Mouse (Mus musculus) embryonic facial prominence, embryonic 10.5 days (tissue): ENCODE results near the gene Slc38a11. TPM values are rescaled to one million over a fixed set of nuclear protein-coding genes. Genes with fewer than 3 reads are reported as not detected.

Source experiments
- DNase-seq: peaks from one replicate; pipeline ENCODE4 v3.0.0-alpha.2; 2017; ENCODE audit warnings: low spot score
- H3K27ac ChIP-seq: fragments of 300-500 bp; sonication (generic); replicated peaks from 2 replicates; pipeline ENCODE4 v1.5.1; 2016; ENCODE audit warnings: mild to moderate bottlenecking
- H3K27me3 ChIP-seq: fragments of 300-500 bp; sonication (generic); replicated peaks from 2 replicates; pipeline ENCODE4 v1.6.1; 2016; ENCODE audit warnings: low read depth, mild to moderate bottlenecking; ENCODE audit not compliant: poor library complexity, severe bottlenecking
- H3K36me3 ChIP-seq: fragments of 300-500 bp; sonication (generic); replicated peaks from 2 replicates; pipeline ENCODE4 v1.6.1; 2016; ENCODE audit warnings: mild to moderate bottlenecking, moderate library complexity
- H3K4me1 ChIP-seq: fragments of 300-500 bp; sonication (generic); 2 replicates; pipeline ENCODE4 v1.6.1; 2016
- H3K4me3 ChIP-seq: fragments of 300-500 bp; sonication (generic); 2 replicates; pipeline ENCODE4 v1.5.1; 2016; ENCODE audit warnings: mild to moderate bottlenecking, moderate library complexity
- H3K9me3 ChIP-seq: fragments of 300-500 bp; sonication (generic); 2 replicates; pipeline ENCODE4 v1.6.1; 2016; ENCODE audit warnings: mild to moderate bottlenecking
- WGBS: fragments of 180-500 bp; shearing (Covaris S2); methylation state at CpG from one replicate; pipeline ENCODE4 v1.1.7; 2016; 5-methylcytosine and 5-hydroxymethylcytosine counted together
- polyA plus RNA-seq: library from polyadenylated mRNA; unstranded; fragments of >200 nt; fragmentation: Nextera tagmentation; extraction: Ambion mirVana; gene quantifications from 2 replicates; pipeline ENCODE4 v1.2.1, GENCODE M21; 2016

Slc38a11 gene
- polyA plus RNA-seq = 0.29 and 0.42 TPM in 2 replicates

GRCm38 (mm10) chr2:65363828-65364497 lies at the start of gene Slc38a11:
Gene Slc38a11, minus strand, starts transcription at chr2:65364034.
- no peak within 1 kb of the TSS; the same call in 1 of the 2 replicates for H3K27ac ChIP-seq
- no peaks in the 10 kb centered on the region for H3K36me3 ChIP-seq
- peak; percentile 50 for DNase-seq
- WGBS = 3% methylated on average over 18 of the region's 18 CpGs
- peaks cover 21% of the 10 kb centered on the region for H3K27me3 ChIP-seq
- peaks cover 6% of the 10 kb centered on the region for H3K4me1 ChIP-seq
- peak within 1 kb of the TSS; percentile 49 for H3K4me3 ChIP-seq
- H3K9me3 ChIP-seq = no peaks in the 10 kb centered on the region

- Histone ChIP-seq H3K9me3 (no peaks in the 10 kb centered on the region), H3K4me3 (no peak overlapping the region), H3K36me3 (no peaks in the 10 kb centered on the region), H3K4me1 (peaks cover 2% of the 10 kb centered on the region; the same call in 1 of the 2 replicates), H3K27me3 (no peaks in the 10 kb centered on the region), H3K27ac (no peak overlapping the region)
- no peak for DNase-seq
- WGBS = 92% methylated on average over 2 of the region's 2 CpGs
These were observed 43.3 kb upstream of the Slc38a11 start for GRCm38 (mm10) chr2:65407110-65407509.

- Histone ChIP-seq H3K9me3 (no peaks in the 10 kb centered on the region), H3K4me1 (peaks cover 2% of the 10 kb centered on the region; the same call in 1 of the 2 replicates), H3K4me3 (no peak overlapping the region), H3K27ac (no peak overlapping the region), H3K27me3 (no peaks in the 10 kb centered on the region), H3K36me3 (no peaks in the 10 kb centered on the region)
- no peak for DNase-seq
- WGBS = 90% methylated on average over 1 of the region's 1 CpGs
These were observed 41.6 kb upstream of the Slc38a11 start for GRCm38 (mm10) chr2:65405407-65405806.

GRCm38 (mm10) chr2:65402001-65402400 lies 38.2 kb upstream of the Slc38a11 start:
- H3K36me3 ChIP-seq = no peaks in the 10 kb centered on the region
- H3K27me3 ChIP-seq = no peaks in the 10 kb centered on the region
- H3K9me3 ChIP-seq = no peaks in the 10 kb centered on the region
- no peak overlapping the region for H3K4me3 ChIP-seq
- H3K27ac ChIP-seq = no peak overlapping the region
- WGBS = 84% methylated on average over 5 of the region's 5 CpGs
- peaks cover 5% of the 10 kb centered on the region; the same call in 1 of the 2 replicates for H3K4me1 ChIP-seq
- no peak for DNase-seq

GRCm38 (mm10) chr2:65399938-65400337 lies 36.1 kb upstream of the Slc38a11 start:
- no peaks in the 10 kb centered on the region for H3K36me3 ChIP-seq
- H3K4me3 ChIP-seq = no peak overlapping the region
- H3K27me3 ChIP-seq = no peaks in the 10 kb centered on the region
- peaks cover 3% of the 10 kb centered on the region; the same call in 1 of the 2 replicates for H3K4me1 ChIP-seq
- H3K27ac ChIP-seq = no peak overlapping the region
- WGBS = 89% methylated on average over 5 of the region's 5 CpGs
- DNase-seq = no peak
- H3K9me3 ChIP-seq = no peaks in the 10 kb centered on the region

GRCm38 (mm10) chr2:65396128-65396527 lies 32.3 kb upstream of the Slc38a11 start:
- 37% methylated on average over 3 of the region's 3 CpGs for WGBS
- no peaks in the 10 kb centered on the region for H3K36me3 ChIP-seq
- H3K27me3 ChIP-seq = no peaks in the 10 kb centered on the region
- H3K27ac ChIP-seq = no peak overlapping the region
- no peaks in the 10 kb centered on the region for H3K9me3 ChIP-seq
- H3K4me3 ChIP-seq = no peak overlapping the region
- H3K4me1 ChIP-seq = peaks cover 3% of the 10 kb centered on the region; the same call in 1 of the 2 replicates
- DNase-seq = no peak

GRCm38 (mm10) chr2:65393061-65393460 lies 29.2 kb upstream of the Slc38a11 start:
- no peaks in the 10 kb centered on the region for H3K9me3 ChIP-seq
- no peaks in the 10 kb centered on the region for H3K27me3 ChIP-seq
- DNase-seq = no peak
- peaks cover 3% of the 10 kb centered on the region; the same call in 1 of the 2 replicates for H3K4me1 ChIP-seq
- no peak overlapping the region for H3K27ac ChIP-seq
- 78% methylated on average over 4 of the region's 4 CpGs for WGBS
- no peaks in the 10 kb centered on the region for H3K36me3 ChIP-seq
- H3K4me3 ChIP-seq = no peak overlapping the region

GRCm38 (mm10) chr2:65391322-65391721 lies 27.5 kb upstream of the Slc38a11 start:
- 86% methylated on average over 6 of the region's 6 CpGs for WGBS
- H3K4me3 ChIP-seq = no peak overlapping the region
- no peaks in the 10 kb centered on the region for H3K9me3 ChIP-seq
- H3K36me3 ChIP-seq = no peaks in the 10 kb centered on the region
- DNase-seq = no peak
- no peaks in the 10 kb centered on the region for H3K4me1 ChIP-seq
- no peak overlapping the region for H3K27ac ChIP-seq
- H3K27me3 ChIP-seq = no peaks in the 10 kb centered on the region

GRCm38 (mm10) chr2:65384815-65385214 lies 21.0 kb upstream of the Slc38a11 start:
- Histone ChIP-seq H3K27ac (no peak overlapping the region), H3K36me3 (no peaks in the 10 kb centered on the region), H3K4me1 (peaks cover 6% of the 10 kb centered on the region), H3K4me3 (no peak overlapping the region), H3K9me3 (no peaks in the 10 kb centered on the region), H3K27me3 (no peaks in the 10 kb centered on the region)
- no peak for DNase-seq
- WGBS = 86% methylated on average over 6 of the region's 6 CpGs

GRCm38 (mm10) chr2:65382485-65382884 lies 18.7 kb upstream of the Slc38a11 start:
- 37% methylated on average over 4 of the region's 4 CpGs for WGBS
- no peak overlapping the region for H3K27ac ChIP-seq
- H3K9me3 ChIP-seq = no peaks in the 10 kb centered on the region
- peaks cover 12% of the 10 kb centered on the region for H3K4me1 ChIP-seq
- H3K4me3 ChIP-seq = no peak overlapping the region
- H3K36me3 ChIP-seq = no peaks in the 10 kb centered on the region
- DNase-seq = no peak
- H3K27me3 ChIP-seq = no peaks in the 10 kb centered on the region

- Histone ChIP-seq H3K9me3 (no peaks in the 10 kb centered on the region), H3K4me1 (peaks cover 12% of the 10 kb centered on the region), H3K36me3 (no peaks in the 10 kb centered on the region), H3K4me3 (no peak overlapping the region), H3K27me3 (no peaks in the 10 kb centered on the region), H3K27ac (no peak overlapping the region)
- 58% methylated on average over 4 of the region's 4 CpGs for WGBS
- DNase-seq = no peak
These were observed 14.6 kb upstream of the Slc38a11 start for GRCm38 (mm10) chr2:65378425-65378824.

- Histone ChIP-seq H3K27ac (no peak overlapping the region), H3K36me3 (no peaks in the 10 kb centered on the region), H3K4me3 (no peak overlapping the region), H3K4me1 (peaks cover 6% of the 10 kb centered on the region; the same call in 1 of the 2 replicates), H3K9me3 (no peaks in the 10 kb centered on the region), H3K27me3 (no peaks in the 10 kb centered on the region)
- 88% methylated on average over 5 of the region's 5 CpGs for WGBS
- no peak for DNase-seq
These were observed 10.6 kb upstream of the Slc38a11 start for GRCm38 (mm10) chr2:65374410-65374809.

GRCm38 (mm10) chr2:65373076-65373475 lies 9.2 kb upstream of the Slc38a11 start:
- Histone ChIP-seq H3K4me3 (no peak overlapping the region), H3K4me1 (no peaks in the 10 kb centered on the region), H3K9me3 (no peaks in the 10 kb centered on the region), H3K36me3 (no peaks in the 10 kb centered on the region), H3K27ac (no peak overlapping the region), H3K27me3 (no peaks in the 10 kb centered on the region)
- DNase-seq = no peak
- WGBS = 90% methylated on average over 4 of the region's 4 CpGs
